ENCODE assay signal across 8 mouse cellular contexts in the genomic region with DNA sequence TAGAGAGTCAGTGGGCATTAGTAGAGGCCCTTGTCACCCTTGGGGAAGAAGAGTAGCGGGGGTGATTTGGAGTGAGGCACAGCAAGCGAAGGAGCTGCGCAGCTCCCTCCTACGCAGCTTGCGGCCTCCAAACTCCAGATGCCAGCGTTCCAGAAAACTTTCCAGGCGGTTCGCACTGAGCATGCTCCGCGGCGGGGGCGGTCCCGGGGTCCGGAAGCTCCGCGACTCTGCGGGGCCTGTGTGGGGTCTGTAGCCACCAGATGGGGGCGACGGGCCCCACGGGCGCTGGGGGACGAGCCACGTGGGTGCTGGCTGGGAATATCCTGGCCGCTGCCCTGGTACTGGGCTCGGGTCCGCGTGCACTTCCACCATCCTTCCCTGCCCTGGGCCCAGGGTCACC. TPM values are rescaled to one million over a fixed set of nuclear protein-coding genes. Genes with fewer than 3 reads are reported as not detected.
DNase-seq lines count a peak whose midpoint lies in the region; ATAC-seq lines count a peak whose summit lies in the region.

A gene (plus strand): TSS at position 212 of the 400 bp plus-strand sequence.

- H3K4me2 ChIP-seq in intestine, embryonic 15.5 days (replicated peaks) = peak within 1 kb of the TSS; percentile 94

- H3K27me3 ChIP-seq in intestine, embryonic 15.5 days (replicated peaks) = no peaks in the 10 kb centered on the region

- H3K4me3 ChIP-seq in intestine, embryonic 15.5 days (replicated peaks) = peak within 1 kb of the TSS; percentile 69

- under 1% methylated on average over 27 of the region's 27 CpGs for WGBS in intestine, embryonic 15.5 days

- H3K9me3 ChIP-seq in intestine, embryonic 15.5 days = no peaks in the 10 kb centered on the region

- H3K4me1 ChIP-seq in intestine, embryonic 15.5 days (replicated peaks) = peaks cover 17% of the 10 kb centered on the region

- no peaks in the 10 kb centered on the region for H3K36me3 ChIP-seq in intestine, embryonic 15.5 days

- intact Hi-C loops in gastrocnemius, postnatal 36 days (cut with DNase I) = no loop called here

- H3K27ac ChIP-seq in intestine, embryonic 15.5 days = peak within 1 kb of the TSS; percentile 66

- peak; percentile 84 to 92 for DNase-seq in adrenal gland, adult (ENCODE audit: inconsistent age in 2 of 2, low spot score in 1 of 2)
- DNase-seq in embryo, embryonic 9.5 days (ENCODE audit: extremely low spot score) = peak; percentile 85
- peak; percentile 53 to 72 for DNase-seq in gastrocnemius, postnatal 36 days
- DNase-seq in left cerebral cortex, adult 8-10 months (ENCODE audit: low spot score in 2 of 2) = peak; percentile 54 to 76
- DNase-seq in lung, postnatal 25 days (ENCODE audit: low spot score) = peak; percentile 36
- DNase-seq in right cerebral cortex, postnatal 14 days = peak; percentile 68

- H3K9ac ChIP-seq in intestine, embryonic 15.5 days = peak within 1 kb of the TSS; percentile 71

- peak; percentile 81 for ATAC-seq in intestine, embryonic 15.5 days
- no peak for ATAC-seq in megakaryocyte progenitor cell, adult 5-6 weeks (replicated peaks; ENCODE audit: poor library complexity)

RNA-seq across cellular contexts. Expression of the gene that starts here (rescaled TPM):
- total RNA-seq in gastrocnemius, postnatal 36 days (2021) = 1 to 10 TPM; 7.9 to 8.5 TPM
- 11.5 and 12.1 TPM in 2 replicates for polyA plus RNA-seq in intestine, embryonic 15.5 days (2015; fragmentation: Nextera tagmentation; extraction: Ambion mirVana)
- 10 to 100 TPM; 10.3 to 13.5 (median 11.9) TPM for total RNA-seq in left cerebral cortex, adult 8-10 months (2022)
- total RNA-seq in megakaryocyte progenitor cell, adult 5-6 weeks (2015) = 0.59 TPM in 1 of 2 replicates, not detected in the other
- total RNA-seq in megakaryocyte progenitor cell, adult 5-6 weeks (2017) = 0.10 TPM in 1 of 2 replicates, not detected in the other

Comparison
In these comparisons a context has a peak if more than half of its experiments do, and no peak if none do; other contexts are left out.
1. RNA of the gene that starts here (total RNA-seq): 10.3 to 13.5 TPM in left cerebral cortex, adult 8-10 months and 7.9 to 8.5 TPM in gastrocnemius, postnatal 36 days; 0.10 to 0.59 TPM in megakaryocyte progenitor cell, adult 5-6 weeks; every median in the first group is over 4 times any median in the second.
2. DNase-seq: peak in every context shown above with its lines; median percentile 88 in adrenal gland, adult; 85 in embryo, embryonic 9.5 days; 68 in right cerebral cortex, postnatal 14 days; 65 in left cerebral cortex, adult 8-10 months; 62 in gastrocnemius, postnatal 36 days; 36 in lung, postnatal 25 days.